Mouse (Mus musculus) adrenal gland, adult (tissue): ENCODE results near the gene Actl11.

Experiments used
- DNase-seq, 2 experiments: peaks; one replicate each; pipeline ENCODE4 v3.0.0; 2022 to 2023; ENCODE audit warnings: low spot score in 1 of 2; ENCODE audit not compliant: inconsistent age in 2 of 2

Actl11 gene

GRCm38 (mm10) chr9:107928169-107928568, at the start of gene Actl11:
Gene Actl11 (plus strand): TSS chr9:107928469.
- no peak for DNase-seq

- no peak for DNase-seq
Observed at GRCm38 (mm10) chr9:107880411-107880810, 47.9 kb upstream of the Actl11 start.

DNA sequence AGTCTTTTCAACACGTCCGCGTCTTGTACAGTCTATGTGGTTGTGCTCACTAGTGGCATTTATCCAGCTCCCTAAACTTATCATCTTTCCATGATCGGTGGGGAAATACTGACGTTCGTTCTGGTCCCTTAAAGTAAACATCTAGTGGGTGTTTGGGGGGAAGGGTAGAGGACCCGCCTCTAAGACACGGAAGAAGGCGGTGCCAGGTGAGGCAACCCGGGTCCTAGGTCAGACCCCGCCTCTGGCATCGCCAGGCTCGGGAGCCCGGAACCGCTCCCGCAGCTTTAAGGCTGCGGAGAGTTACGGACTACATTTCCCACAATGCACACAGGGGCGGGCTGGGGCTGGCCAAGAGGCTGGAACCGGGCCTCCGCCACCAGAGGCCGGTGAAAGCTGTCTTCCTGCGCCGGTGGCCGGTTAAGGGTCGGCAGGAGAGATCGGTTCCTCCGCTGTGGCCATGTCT, 40.4 kb upstream of the Actl11 start, which contains the start of gene Mon1a:
Gene Mon1a, plus strand, starts transcription at position 348 of the 463 bp plus-strand sequence.
- DNase-seq = peak; percentile 95 to 97

DNA sequence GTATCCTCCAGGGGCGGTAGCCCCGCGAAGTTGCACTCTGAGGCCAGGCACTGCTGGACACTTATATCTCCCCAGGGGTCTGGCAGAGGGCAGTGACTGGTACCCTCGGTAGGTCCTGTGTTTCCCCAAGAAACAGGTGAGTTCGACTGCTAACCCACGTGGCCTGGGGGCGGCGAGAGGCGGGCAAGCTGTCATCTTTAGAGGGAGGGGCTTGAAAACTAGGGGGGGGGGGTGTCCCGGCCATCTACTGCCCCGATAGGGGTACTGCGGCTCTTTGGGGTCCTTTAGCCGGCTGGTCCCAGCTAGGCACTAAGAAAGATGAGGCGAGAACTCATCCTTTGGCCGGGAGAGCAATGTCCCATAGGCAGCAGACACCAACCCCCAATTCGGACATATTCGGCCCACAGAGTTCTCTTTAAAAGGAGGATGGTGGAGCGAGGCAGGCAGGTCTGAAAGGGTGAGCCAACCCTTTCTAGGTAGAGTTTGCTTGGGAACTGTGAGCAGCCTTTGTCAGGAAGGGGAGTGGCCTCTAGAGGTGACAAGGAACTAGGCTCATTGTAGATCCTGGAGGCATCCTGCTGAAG, 39.9 kb upstream of the Actl11 start:
- peak; percentile 40 to 76 for DNase-seq

DNA sequence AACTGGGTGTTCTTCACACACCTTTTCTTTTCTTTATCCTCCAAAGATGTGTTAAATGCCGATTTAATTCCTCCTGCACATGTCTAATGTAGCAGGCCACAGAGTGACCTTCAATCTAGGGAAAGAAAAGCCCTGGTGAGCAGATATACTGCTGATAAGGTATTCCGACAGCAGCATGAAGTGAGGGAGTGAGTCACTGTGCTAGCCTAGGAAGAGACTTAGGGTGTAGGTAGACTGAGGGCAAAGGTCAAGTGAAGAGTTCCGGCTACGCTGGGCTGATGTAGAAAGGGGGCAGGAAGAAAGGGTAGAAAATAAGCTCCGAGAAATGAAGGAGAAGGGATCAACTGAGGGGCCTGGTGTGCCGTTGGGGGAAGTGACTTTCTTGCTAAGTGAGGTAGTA, 38.0 kb upstream of the Actl11 start:
- DNase-seq = no peak

DNA sequence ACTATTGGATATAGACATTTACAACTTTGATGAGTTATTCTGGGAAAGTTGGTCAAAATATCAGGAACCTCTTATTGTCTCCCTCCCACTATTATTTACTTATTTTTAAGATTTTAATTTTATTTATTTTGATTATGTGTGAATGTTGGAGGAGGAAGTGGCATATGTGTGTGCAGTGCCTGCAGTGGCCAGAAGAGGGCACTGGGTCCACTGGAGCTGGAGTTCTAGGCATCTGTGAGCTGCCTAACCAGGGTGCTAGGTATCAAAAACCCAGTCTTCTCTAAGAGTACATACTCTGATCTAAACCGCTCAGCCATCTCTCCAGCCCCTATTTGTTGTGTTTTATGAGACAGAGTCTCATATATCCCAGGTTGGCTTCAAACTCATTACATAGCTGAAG, 37.2 kb upstream of the Actl11 start:
- DNase-seq = no peak

DNA sequence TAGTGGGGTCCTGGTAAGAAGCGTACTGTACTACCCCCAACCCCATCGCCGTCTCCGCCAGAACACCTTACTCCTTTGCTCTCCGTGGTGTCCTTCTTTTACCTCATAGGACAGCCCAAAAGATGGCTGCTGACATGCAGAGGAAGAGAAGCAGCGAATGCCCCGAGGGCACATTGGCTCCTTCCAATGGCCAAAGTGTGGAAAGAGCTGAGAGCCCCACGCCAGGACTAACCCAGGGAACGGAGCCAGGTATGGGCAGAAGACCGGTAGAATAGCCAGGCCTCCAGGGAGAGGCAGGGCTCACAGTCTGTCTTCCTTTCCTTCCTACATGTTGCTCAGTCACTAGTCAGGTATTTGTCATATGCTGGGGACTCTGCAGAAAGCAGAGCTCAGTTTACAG, 29.7 kb upstream of the Actl11 start:
- DNase-seq = peak in 1 of 2 experiments; percentile 48

GRCm38 (mm10) chr9:107899855-107900254, 28.4 kb upstream of the Actl11 start:
- DNase-seq = no peak

DNA sequence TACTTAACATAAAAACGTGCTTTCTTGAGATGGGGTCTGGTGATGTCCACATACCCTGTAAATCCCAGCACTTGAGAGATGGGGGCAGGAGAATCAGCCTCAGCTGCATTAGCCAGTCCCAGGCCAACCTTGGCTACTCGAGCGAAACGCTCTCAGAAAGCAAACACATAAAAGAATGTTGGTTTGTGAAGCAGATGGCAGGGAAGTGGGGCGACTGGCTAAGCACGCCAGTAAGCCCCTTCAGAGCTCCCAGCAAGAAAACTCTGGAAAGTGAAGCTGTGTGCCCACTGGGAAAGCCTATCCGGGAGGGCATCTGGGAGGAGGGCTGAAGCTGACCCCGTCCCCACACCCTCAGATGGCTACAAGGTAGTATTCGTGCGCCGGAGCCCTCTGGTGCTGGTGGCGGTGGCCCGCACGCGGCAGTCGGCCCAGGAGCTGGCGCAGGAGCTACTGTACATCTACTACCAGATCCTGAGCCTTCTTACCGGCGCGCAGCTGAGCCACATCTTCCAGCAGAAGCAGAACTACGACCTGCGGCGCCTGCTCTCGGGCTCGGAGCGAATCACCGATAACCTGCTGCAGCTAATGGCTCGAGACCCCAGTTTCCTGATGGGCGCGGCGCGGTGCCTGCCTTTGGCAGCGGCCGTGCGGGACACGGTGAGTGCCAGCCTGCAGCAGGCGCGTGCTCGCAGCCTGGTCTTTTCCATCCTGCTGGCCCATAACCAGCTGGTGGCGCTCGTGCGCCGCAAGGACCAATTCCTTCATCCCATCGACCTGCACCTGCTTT, 27.2 kb upstream of the Actl11 start:
- peak; percentile 73 to 89 for DNase-seq

GRCm38 (mm10) chr9:107901627-107901914, 26.7 kb upstream of the Actl11 start:
- DNase-seq = no peak

DNA sequence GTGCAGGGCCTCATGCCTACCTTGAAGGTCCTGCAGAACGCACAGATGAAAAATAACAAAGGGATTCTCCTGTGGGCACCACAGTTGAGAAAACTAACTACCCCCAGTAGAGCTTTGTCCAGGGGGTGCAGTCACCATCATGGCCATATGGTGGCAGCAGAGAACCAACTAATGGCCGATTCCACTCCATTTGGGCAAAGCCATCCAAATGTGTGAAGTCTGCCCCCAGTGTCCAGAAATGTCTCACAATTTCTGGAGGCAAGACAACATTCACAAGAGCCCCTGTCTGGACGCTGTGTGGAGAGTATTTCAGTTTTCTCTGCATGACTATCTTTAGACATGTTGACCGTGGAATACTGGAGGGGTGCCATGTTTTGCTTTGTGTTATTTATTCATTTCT, 23.5 kb upstream of the Actl11 start:
- DNase-seq = peak; percentile 85 to 96

DNA sequence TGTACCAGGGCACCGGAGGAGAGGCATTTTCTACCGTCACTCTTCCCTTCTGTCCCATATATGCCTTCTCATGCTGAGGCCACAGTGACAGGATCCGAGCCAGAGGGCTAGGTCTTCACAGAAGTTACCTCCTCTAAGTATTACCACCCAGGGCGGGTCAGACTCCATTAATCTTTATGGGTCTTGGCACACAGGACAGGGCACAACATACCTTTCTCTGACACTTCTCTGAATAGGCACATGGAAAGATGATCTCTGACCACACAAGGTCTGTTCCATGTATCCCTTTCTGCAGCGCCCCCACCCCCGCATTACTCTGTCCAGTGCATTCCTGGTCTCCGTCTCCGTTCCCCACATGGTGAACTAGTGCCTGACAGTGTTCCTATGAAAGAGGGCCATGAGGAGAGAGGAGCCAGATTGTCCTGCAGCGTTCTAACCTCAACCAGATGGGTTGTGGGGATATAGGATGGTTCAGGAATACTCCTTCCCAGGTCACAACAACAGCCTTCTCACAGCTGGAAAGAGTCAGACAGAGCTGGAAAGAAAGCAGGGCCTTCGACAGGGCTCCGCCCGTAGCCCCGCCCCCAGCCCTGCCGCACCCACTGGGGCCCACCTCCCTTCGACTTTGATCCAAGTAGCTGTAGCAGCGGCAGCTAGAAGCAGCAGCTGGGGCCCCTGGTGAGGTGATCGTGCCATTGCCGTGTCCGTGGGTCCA, 21.9 kb upstream of the Actl11 start, which contains the start of gene Mst1r:
Gene Mst1r, plus strand, starts transcription at position 622 of the 715 bp plus-strand sequence.
- DNase-seq = peak; percentile 87 to 93

GRCm38 (mm10) chr9:107906967-107907800, 21.1 kb upstream of the Actl11 start:
- peak in 1 of 2 experiments; percentile 75 for DNase-seq

DNA sequence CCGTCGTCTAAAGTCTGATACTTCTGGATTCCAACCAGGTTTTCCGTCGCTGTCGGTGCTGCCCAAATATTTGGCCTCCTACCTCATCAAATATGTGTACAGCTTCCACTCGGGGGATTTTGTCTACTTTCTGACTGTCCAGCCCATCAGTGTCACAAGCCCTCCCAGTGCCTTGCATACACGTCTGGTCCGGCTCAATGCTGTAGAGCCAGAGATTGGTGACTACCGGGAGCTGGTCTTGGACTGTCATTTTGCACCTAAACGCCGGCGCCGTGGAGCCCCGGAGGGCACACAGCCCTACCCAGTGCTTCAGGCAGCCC, 20.5 kb upstream of the Actl11 start:
- DNase-seq = peak in 1 of 2 experiments; percentile 36

GRCm38 (mm10) chr9:107908410-107909158, 19.7 kb upstream of the Actl11 start:
- peak; percentile 65 to 88 for DNase-seq

DNA sequence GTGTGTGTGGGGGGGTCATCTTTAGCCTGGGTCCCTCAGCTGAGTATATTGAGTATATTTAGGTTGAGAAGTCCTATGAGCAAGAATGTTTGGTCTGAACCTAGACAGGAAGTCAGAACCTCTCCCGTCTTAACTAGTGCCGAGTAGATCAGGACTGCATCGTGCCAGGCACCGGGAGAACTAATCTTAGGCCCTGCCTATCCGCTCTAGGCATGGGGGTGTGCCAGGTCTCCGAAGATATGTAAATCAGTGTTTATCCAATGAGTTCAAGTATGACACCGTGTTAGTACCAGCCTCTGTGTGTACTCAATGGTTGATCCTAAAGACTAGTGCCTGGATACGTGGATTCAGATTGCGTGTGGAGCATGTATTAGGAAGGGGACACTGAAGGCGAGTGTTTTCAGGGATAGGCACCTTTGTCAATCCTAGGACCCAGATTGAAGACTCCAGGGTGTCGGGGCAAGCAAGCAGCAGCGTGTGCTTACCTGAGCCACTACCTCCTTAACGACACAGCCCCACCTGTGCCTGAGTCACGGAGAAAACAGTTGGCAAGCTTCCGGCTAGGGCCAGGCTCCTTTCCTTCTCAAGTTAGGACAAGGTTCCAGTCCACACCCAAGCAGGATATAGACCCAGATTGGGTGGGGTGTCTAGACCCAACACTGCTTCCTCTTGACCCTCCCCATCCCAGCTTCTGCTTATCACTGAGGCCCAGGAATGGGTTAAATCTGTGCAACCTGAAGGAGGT, 18.1 kb upstream of the Actl11 start:
- DNase-seq = peak in 1 of 2 experiments; percentile 59

DNA sequence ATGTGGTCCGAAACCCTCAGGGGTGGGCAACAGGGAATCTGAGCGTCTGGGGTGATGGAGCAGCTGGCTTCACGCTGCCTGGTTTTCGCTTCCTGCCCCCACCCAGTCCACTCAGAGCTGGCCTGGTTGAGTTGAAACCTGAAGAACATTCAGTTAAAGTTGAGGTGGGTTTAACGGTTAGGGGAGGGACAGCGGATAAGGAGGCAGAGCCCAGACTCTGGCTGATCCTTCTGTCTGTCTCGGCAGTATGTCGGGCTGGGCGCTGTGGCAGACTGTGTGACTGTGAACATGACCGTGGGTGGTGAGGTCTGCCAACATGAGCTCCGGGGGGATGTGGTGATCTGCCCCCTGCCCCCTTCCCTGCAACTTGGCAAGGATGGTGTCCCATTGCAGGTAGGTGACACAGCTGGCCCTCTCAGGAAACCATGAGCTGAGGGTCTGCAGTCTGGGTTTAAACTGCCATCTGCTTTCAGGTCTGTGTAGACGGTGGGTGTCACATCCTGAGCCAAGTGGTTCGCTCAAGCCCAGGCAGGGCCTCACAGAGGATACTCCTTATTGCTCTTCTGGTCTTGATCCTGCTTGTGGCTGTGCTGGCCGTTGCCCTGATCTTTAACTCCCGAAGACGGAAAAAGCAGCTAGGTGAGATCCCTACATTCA, 13.4 kb upstream of the Actl11 start:
- DNase-seq = no peak

GRCm38 (mm10) chr9:107917895-107918608, 10.2 kb upstream of the Actl11 start:
- DNase-seq = peak in 1 of 2 experiments; percentile 47
